Mouse (Mus musculus) midbrain, embryonic 11.5 days (tissue): Measurements from ENCODE around the gene Gpd1. TPM values are rescaled to one million over a fixed set of nuclear protein-coding genes. Genes with fewer than 3 reads are reported as not detected.
A peak's percentile ranks its signal among the peaks of the same experiment; 100 is the strongest.
"Not testable (repeated sequence)": the region's sequence is repeated elsewhere in the genome, so short reads cannot be mapped to it uniquely, and the experiment has no call there.

Experiments used
- ATAC-seq: fragments of 200-750 bp; cut with Nextera tagmentation; 2 replicates; pipeline ENCODE4 v1.8.0; 2017; ENCODE audit warnings: moderate TSS enrichment, moderate library complexity; ENCODE audit not compliant: low FRiP score
- DNase-seq: peaks from one replicate; pipeline ENCODE4 v3.0.0; 2015; ENCODE audit warnings: low spot score; ENCODE audit errors: missing footprints
- H3K27ac ChIP-seq: fragments of 300-500 bp; sonication (generic); 2 replicates; pipeline ENCODE4 v1.5.1; 2014; ENCODE audit warnings: low read depth, low read length
- H3K27me3 ChIP-seq: fragments of 300-500 bp; sonication (generic); 2 replicates; pipeline ENCODE4 v1.6.1; 2014; ENCODE audit warnings: mild to moderate bottlenecking, low read length, moderate library complexity, mixed read lengths; ENCODE audit not compliant: control insufficient read depth, insufficient read depth
- H3K36me3 ChIP-seq: fragments of 300-500 bp; sonication (generic); 2 replicates; pipeline ENCODE4 v1.6.1; 2014; ENCODE audit warnings: mild to moderate bottlenecking, low read length, moderate library complexity, mixed read lengths; ENCODE audit not compliant: control insufficient read depth, insufficient read depth
- H3K4me1 ChIP-seq: fragments of 300-500 bp; sonication (generic); 2 replicates; pipeline ENCODE4 v1.6.1; 2014; ENCODE audit warnings: low read length; ENCODE audit not compliant: control insufficient read depth, insufficient read depth
- H3K4me2 ChIP-seq: fragments of 300-500 bp; sonication (generic); 2 replicates; pipeline ENCODE4 v1.6.1; 2014; ENCODE audit warnings: mild to moderate bottlenecking, moderate library complexity
- H3K4me3 ChIP-seq: fragments of 300-500 bp; sonication (generic); 2 replicates; pipeline ENCODE4 v1.5.1; 2014; ENCODE audit warnings: low read depth, low read length
- H3K9ac ChIP-seq: fragments of 300-500 bp; sonication (generic); 2 replicates; pipeline ENCODE4 v1.6.1; 2014; ENCODE audit warnings: low read length
- H3K9me3 ChIP-seq: fragments of 300-500 bp; sonication (generic); 2 replicates; pipeline ENCODE4 v1.6.1; 2016; ENCODE audit warnings: low read length; ENCODE audit not compliant: control insufficient read depth
- WGBS: fragments of 180-500 bp; shearing (Covaris S2); extraction: QIAGEN DNeasy Blood & Tissue Kit; methylation state at CpG from one replicate; pipeline ENCODE4 v1.1.7; 2014; 5-methylcytosine and 5-hydroxymethylcytosine counted together
- polyA plus RNA-seq: library from polyadenylated mRNA; unstranded; fragments of >200 nt; fragmentation: Nextera tagmentation; extraction: Ambion mirVana; gene quantifications from 2 replicates; pipeline ENCODE4 v1.2.1, GENCODE M21; 2014

Gpd1 gene
- polyA plus RNA-seq, 1 experiment from 2014 or later, result 0.18 TPM

- WGBS, result 47% methylated on average over 20 of the region's 20 CpGs
- Histone ChIP-seq H3K27ac (no peak overlapping the region), H3K9me3 (no peaks in the 10 kb centered on the region), H3K27me3 (0 out of 2 replicates have a peak, but pooled peaks cover 2% of the 10 kb centered on the region), H3K36me3 (no peaks in the 10 kb centered on the region), H3K4me2 (no peak overlapping the region), H3K4me3 (no peak overlapping the region), H3K9ac (no peak overlapping the region), H3K4me1 (peaks cover 15% of the 10 kb centered on the region)
- DNase-seq (no peak), ATAC-seq (no peak)
These were observed 18.7 kb upstream of the Gpd1 start for GRCm38 (mm10) chr15:99698533-99699085.

GRCm38 (mm10) chr15:99699715-99700114 is 17.6 kb upstream of the Gpd1 start:
- H3K9ac ChIP-seq, result no peak overlapping the region
- H3K27ac ChIP-seq, result no peak overlapping the region
- ATAC-seq (no peak), DNase-seq (no peak)
- WGBS, result 90% methylated on average over 10 of the region's 10 CpGs
- peaks cover 22% of the 10 kb centered on the region for H3K4me1 ChIP-seq
- H3K27me3 ChIP-seq, result 0 out of 2 replicates have a peak, but pooled peaks cover 2% of the 10 kb centered on the region
- H3K9me3 ChIP-seq, result no peaks in the 10 kb centered on the region
- no peak overlapping the region for H3K4me3 ChIP-seq
- no peaks in the 10 kb centered on the region for H3K36me3 ChIP-seq
- H3K4me2 ChIP-seq, result no peak overlapping the region

- Histone ChIP-seq H3K4me3 (no peak overlapping the region), H3K4me2 (no peak overlapping the region), H3K9me3 (no peaks in the 10 kb centered on the region), H3K9ac (no peak overlapping the region), H3K36me3 (no peaks in the 10 kb centered on the region), H3K27me3 (0 out of 2 replicates have a peak, but pooled peaks cover 2% of the 10 kb centered on the region), H3K4me1 (peaks cover 26% of the 10 kb centered on the region), H3K27ac (no peak overlapping the region)
- 86% methylated on average over 18 of the region's 18 CpGs for WGBS
- no peak for ATAC-seq
- no peak for DNase-seq
These were observed 16.9 kb upstream of the Gpd1 start for GRCm38 (mm10) chr15:99700219-99701106.

- H3K4me2 ChIP-seq, result peak overlapping the region; percentile 24; the same call in 1 of the 2 replicates
- not testable (repeated sequence) for DNase-seq, H3K27me3 ChIP-seq, H3K9me3 ChIP-seq, H3K36me3 ChIP-seq
- H3K27ac ChIP-seq, result peak overlapping the region; percentile 93; the same call in 1 of the 2 replicates
- H3K4me3 ChIP-seq, result peak overlapping the region; percentile 92
- 48% methylated on average over 16 of the region's 16 CpGs for WGBS
- peak; percentile 2; the same call in 1 of the 2 replicates for ATAC-seq
- peak overlapping the region; percentile 98; the same call in 1 of the 2 replicates for H3K9ac ChIP-seq
- H3K4me1 ChIP-seq, result peaks cover 26% of the 10 kb centered on the region
These were observed 15.7 kb upstream of the Gpd1 start for GRCm38 (mm10) chr15:99701640-99701998.

- Histone ChIP-seq H3K4me3 (peak within 1 kb of the TSS; percentile 92), H3K36me3 (peaks cover 8% of the 10 kb centered on the region), H3K27ac (peak within 1 kb of the TSS; percentile 93), H3K9ac (peak within 1 kb of the TSS; percentile 98), H3K4me1 (peaks cover 26% of the 10 kb centered on the region), H3K9me3 (no peaks in the 10 kb centered on the region), H3K4me2 (peak within 1 kb of the TSS; percentile 84), H3K27me3 (no peaks in the 10 kb centered on the region)
- WGBS, result 1% methylated on average over 59 of the region's 71 CpGs
- peak; percentile 100 for DNase-seq
- ATAC-seq, result peak; percentile 97
These were observed 15.1 kb upstream of the Gpd1 start, which contains the start of gene Smarcd1 for GRCm38 (mm10) chr15:99701999-99702900. TSS of gene Smarcd1 (plus strand) at chr15:99702129.

- peak overlapping the region; percentile 98 for H3K9ac ChIP-seq
- H3K9me3 ChIP-seq, result no peaks in the 10 kb centered on the region
- peak overlapping the region; percentile 92 for H3K4me3 ChIP-seq
- WGBS, result 63% methylated on average over 9 of the region's 9 CpGs
- peak overlapping the region; percentile 84 for H3K4me2 ChIP-seq
- no peak for ATAC-seq
- no peaks in the 10 kb centered on the region for H3K27me3 ChIP-seq
- DNase-seq, result no peak
- H3K4me1 ChIP-seq, result peaks cover 26% of the 10 kb centered on the region
- peak overlapping the region; percentile 54 for H3K27ac ChIP-seq
- peaks cover 14% of the 10 kb centered on the region for H3K36me3 ChIP-seq
These were observed 14.2 kb upstream of the Gpd1 start for GRCm38 (mm10) chr15:99703104-99703503.

- no peaks in the 10 kb centered on the region for H3K9me3 ChIP-seq
- H3K4me3 ChIP-seq, result peak overlapping the region; percentile 92
- H3K27me3 ChIP-seq, result no peaks in the 10 kb centered on the region
- peaks cover 17% of the 10 kb centered on the region for H3K36me3 ChIP-seq
- no peak for ATAC-seq
- H3K9ac ChIP-seq, result peak overlapping the region; percentile 98
- no peak for DNase-seq
- H3K4me1 ChIP-seq, result peaks cover 24% of the 10 kb centered on the region
- H3K4me2 ChIP-seq, result peak overlapping the region; percentile 84
- WGBS, result 70% methylated on average over 5 of the region's 5 CpGs
- H3K27ac ChIP-seq, result peak overlapping the region; percentile 81; the same call in 1 of the 2 replicates
These were observed 13.7 kb upstream of the Gpd1 start for GRCm38 (mm10) chr15:99703676-99704040.

GRCm38 (mm10) chr15:99704041-99704681 is 13.2 kb upstream of the Gpd1 start:
- DNase-seq (no peak), ATAC-seq (no peak)
- Histone ChIP-seq H3K27ac (peak overlapping the region; percentile 81), H3K4me1 (peaks cover 23% of the 10 kb centered on the region), H3K4me3 (peak overlapping the region; percentile 92), H3K9me3 (no peaks in the 10 kb centered on the region), H3K4me2 (peak overlapping the region; percentile 84), H3K9ac (peak overlapping the region; percentile 60), H3K27me3 (no peaks in the 10 kb centered on the region), H3K36me3 (peaks cover 19% of the 10 kb centered on the region)
- 26% methylated on average over 23 of the region's 23 CpGs for WGBS
